8 mouse cellular contexts compared by ENCODE assay signal in the genomic region with DNA sequence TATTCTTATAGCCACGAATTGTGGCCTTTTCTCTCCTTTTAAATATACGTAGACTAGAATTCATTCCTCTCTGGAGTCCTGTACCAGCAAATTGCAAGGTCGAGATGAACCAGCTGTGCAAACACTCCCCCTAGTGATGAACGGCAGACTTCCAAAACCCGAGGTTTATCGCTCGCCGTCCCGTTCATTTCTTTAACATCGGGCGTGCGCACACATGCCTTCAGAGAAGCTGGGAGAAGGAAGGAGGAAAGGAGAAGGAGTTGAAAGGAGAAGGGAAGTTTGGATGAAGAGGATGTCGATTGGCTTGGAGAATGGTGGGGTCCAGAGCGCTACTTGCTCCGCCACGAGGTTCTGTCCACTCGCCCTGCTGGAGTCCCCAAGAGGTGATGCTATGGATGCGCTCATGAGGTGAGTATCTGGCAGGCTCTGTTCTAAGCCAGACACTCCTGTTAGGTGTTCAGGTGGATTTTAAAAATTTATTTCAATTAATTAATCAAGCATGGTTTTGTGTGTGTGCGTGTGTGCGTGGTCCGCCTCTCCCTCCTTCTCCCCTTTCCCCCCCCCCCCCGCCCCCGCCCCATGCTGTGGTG. TPM values are rescaled to one million over a fixed set of nuclear protein-coding genes. Genes with fewer than 3 reads are reported as not detected.
DNase-seq lines count a peak whose midpoint lies in the region; ATAC-seq and TF ChIP-seq lines count a peak whose summit lies in the region.

No protein-coding gene starts in this region.

- H3K36me3 ChIP-seq in heart, embryonic 12.5 days: no peaks in the 10 kb centered on the region
- no peaks in the 10 kb centered on the region for H3K36me3 ChIP-seq in kidney, embryonic 15.5 days
- no peaks in the 10 kb centered on the region for H3K36me3 ChIP-seq in liver, adult 2 months (ENCODE audit: control insufficient read depth, insufficient read depth, low read length)

- no peak for TF ChIP-seq POLR2A in liver, adult 2 months (IDR thresholded peaks at IDR 0.05; ENCODE audit: extremely low read depth, insufficient read depth, low read length)

- peaks cover 23% of the 10 kb centered on the region for H3K27me3 ChIP-seq in heart, embryonic 12.5 days (replicated peaks)
- peaks cover 33% of the 10 kb centered on the region for H3K27me3 ChIP-seq in kidney, embryonic 15.5 days
- H3K27me3 ChIP-seq in liver, adult 2 months (ENCODE audit: control insufficient read depth, insufficient read depth, low read length): no peaks in the 10 kb centered on the region

- peak overlapping the region; percentile 57 for H3K4me2 ChIP-seq in heart, embryonic 12.5 days
- peak overlapping the region; percentile 54 for H3K4me2 ChIP-seq in kidney, embryonic 15.5 days

- H3K9me3 ChIP-seq in heart, embryonic 12.5 days (replicated peaks): no peaks in the 10 kb centered on the region
- H3K9me3 ChIP-seq in kidney, embryonic 15.5 days (replicated peaks): no peaks in the 10 kb centered on the region

- whole genome bisulfite sequencing in heart, embryonic 12.5 days: 16% methylated on average over 22 of the region's 23 CpGs
- WGBS in kidney, embryonic 15.5 days: 11% methylated on average over 20 of the region's 23 CpGs
- 12% methylated on average over 23 of the region's 23 CpGs for WGBS in liver, adult 2 months

- no peak overlapping the region for H3K27ac ChIP-seq in heart, embryonic 12.5 days (ENCODE audit: poor library complexity, severe bottlenecking)
- no peak overlapping the region for H3K27ac ChIP-seq in kidney, embryonic 15.5 days
- H3K27ac ChIP-seq in liver, adult 2 months (replicated peaks; ENCODE audit: insufficient read depth, low read depth, low read length): no peak overlapping the region

- H3K4me3 ChIP-seq in heart, embryonic 12.5 days: peak overlapping the region; percentile 21; the same call in 1 of the 2 replicates
- no peak overlapping the region; the same call in 1 of the 2 replicates for H3K4me3 ChIP-seq in kidney, embryonic 15.5 days (replicated peaks)
- no peak overlapping the region for H3K4me3 ChIP-seq in liver, adult 2 months (ENCODE audit: insufficient read depth, low read depth, low read length)

- TF ChIP-seq CTCF in liver, adult 2 months (IDR thresholded peaks at IDR 0.05; ENCODE audit: low read depth, low read length): peak; percentile 58

- H3K79me2 ChIP-seq in liver, adult 2 months (ENCODE audit: control insufficient read depth, insufficient read depth, low read length): no peaks in the 10 kb centered on the region

- ATAC-seq in heart, embryonic 12.5 days (ENCODE audit: insufficient number of reproducible peaks, low FRiP score): no peak
- no peak for ATAC-seq in kidney, embryonic 15.5 days (replicated peaks; ENCODE audit: low FRiP score)

- H3K4me1 ChIP-seq in heart, embryonic 12.5 days (replicated peaks): 0 out of 2 replicates have a peak, but pooled peaks cover 5% of the 10 kb centered on the region
- H3K4me1 ChIP-seq in kidney, embryonic 15.5 days: peaks cover 5% of the 10 kb centered on the region; the same call in 1 of the 2 replicates
- no peaks in the 10 kb centered on the region for H3K4me1 ChIP-seq in liver, adult 2 months (ENCODE audit: control insufficient read depth, insufficient read depth, low read length)

- H3K9ac ChIP-seq in heart, embryonic 12.5 days: no peak overlapping the region
- no peak overlapping the region for H3K9ac ChIP-seq in kidney, embryonic 15.5 days
- H3K9ac ChIP-seq in liver, adult 2 months (ENCODE audit: low read depth, low read length): no peak overlapping the region

- DNase-seq in urinary bladder, adult 18-20 months (ENCODE audit: low spot score in 2 of 2): peak; percentile 31 to 64
- no peak for DNase-seq in urinary bladder, adult 2 months (ENCODE audit: low spot score)
- DNase-seq in embryo, embryonic 11 days: peak; percentile 86
- peak; percentile 17 for DNase-seq in liver, adult 2 months (ENCODE audit: extremely low read depth, low read depth, low spot score)
- peak; percentile 59 for DNase-seq in neural tube, embryonic 10.5 days (ENCODE audit: extremely low spot score, low spot score)
- DNase-seq in thymus, postnatal 25 days: peak; percentile 46

RNA-seq across cellular contexts. Expression of a gene that starts 6.9 kb away (rescaled TPM):
- polyA plus RNA-seq in urinary bladder, adult 2 months (2012; rRNA removed): 0.25 and 0.27 TPM in 2 replicates
- polyA plus RNA-seq in heart, embryonic 12.5 days (2016; fragmentation: Nextera tagmentation; extraction: Ambion mirVana): 1.7 and 1.8 TPM in 2 replicates
- 7.5 and 8.0 TPM in 2 replicates for polyA plus RNA-seq in kidney, embryonic 15.5 days (2015; fragmentation: Nextera tagmentation; extraction: Ambion mirVana)
- 0.09 and 0.13 TPM in 2 replicates for total RNA-seq in liver, adult 2 months (2014; rRNA removed)
- polyA plus RNA-seq in liver, adult 2 months (2012; rRNA removed): 0.04 and 0.06 TPM in 2 replicates

RNA-seq across cellular contexts. Expression of a gene that starts 8.0 kb away (rescaled TPM):
- 24.9 and 26.4 TPM in 2 replicates for polyA plus RNA-seq in urinary bladder, adult 2 months (2012; rRNA removed)
- polyA plus RNA-seq in heart, embryonic 12.5 days (2016; fragmentation: Nextera tagmentation; extraction: Ambion mirVana): 148 and 153 TPM in 2 replicates
- 26.5 and 27.0 TPM in 2 replicates for polyA plus RNA-seq in kidney, embryonic 15.5 days (2015; fragmentation: Nextera tagmentation; extraction: Ambion mirVana)
- 12.8 and 14.0 TPM in 2 replicates for total RNA-seq in liver, adult 2 months (2014; rRNA removed)
- 7.8 and 8.2 TPM in 2 replicates for polyA plus RNA-seq in liver, adult 2 months (2012; rRNA removed)
